Mouse (Mus musculus): ENCODE results near the gene Dst.
A peak's percentile ranks its signal among the peaks of the same experiment; 100 is the strongest.

The Dst gene

GRCm38 (mm10) chr1:33980420-33980819, 72.4 kb downstream of the Dst start:
- DNase-seq (ENCODE audit: low read depth): no peak

GRCm38 (mm10) chr1:33989643-33990042, 81.6 kb downstream of the Dst start:
- DNase-seq (ENCODE audit: low read depth): no peak

- no peak for DNase-seq (ENCODE audit: low read depth)
Measured at GRCm38 (mm10) chr1:33991067-33991466, 83.0 kb downstream of the Dst start.

DNA sequence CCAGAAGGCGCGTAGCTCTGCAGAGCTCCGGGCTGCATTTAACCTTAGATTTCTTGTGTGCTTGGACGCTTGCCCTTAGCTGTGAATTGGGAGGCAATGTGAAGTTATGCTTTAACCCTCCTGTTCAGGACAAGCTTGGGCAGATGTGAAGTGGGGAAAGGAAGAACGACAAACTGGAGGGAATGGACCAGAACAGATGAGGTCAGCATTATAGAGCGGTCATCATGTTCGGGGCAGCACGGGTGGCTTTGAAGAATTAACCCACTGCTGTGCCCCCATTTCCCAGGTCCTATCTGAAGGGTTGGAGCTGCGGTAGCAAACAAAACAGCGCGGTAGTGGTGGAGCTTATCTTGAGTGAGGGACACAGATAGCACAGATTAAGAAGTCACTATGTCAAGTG, 84.8 kb downstream of the Dst start:
- DNase-seq (ENCODE audit: low read depth): no peak

DNA sequence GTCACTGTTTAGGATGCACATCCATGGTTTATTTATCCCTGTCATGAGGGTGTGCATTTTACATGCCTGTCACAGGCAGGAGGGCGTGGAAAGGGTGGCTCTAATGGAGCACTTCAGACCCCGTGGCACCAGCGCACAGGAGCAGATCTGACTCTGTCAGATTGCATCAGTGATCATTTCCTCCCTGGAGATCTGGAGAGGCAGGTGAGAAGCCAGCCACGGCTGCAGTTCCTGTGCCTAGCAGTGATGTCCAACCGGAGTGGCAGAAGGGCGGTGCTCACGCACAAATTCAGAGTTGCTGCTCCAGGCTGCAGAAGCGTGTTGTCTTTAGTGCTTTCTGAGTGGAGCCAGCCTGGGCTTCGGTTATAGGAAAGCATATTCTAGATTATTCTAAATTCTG, 86.2 kb downstream of the Dst start:
- DNase-seq (ENCODE audit: low read depth): no peak

DNA sequence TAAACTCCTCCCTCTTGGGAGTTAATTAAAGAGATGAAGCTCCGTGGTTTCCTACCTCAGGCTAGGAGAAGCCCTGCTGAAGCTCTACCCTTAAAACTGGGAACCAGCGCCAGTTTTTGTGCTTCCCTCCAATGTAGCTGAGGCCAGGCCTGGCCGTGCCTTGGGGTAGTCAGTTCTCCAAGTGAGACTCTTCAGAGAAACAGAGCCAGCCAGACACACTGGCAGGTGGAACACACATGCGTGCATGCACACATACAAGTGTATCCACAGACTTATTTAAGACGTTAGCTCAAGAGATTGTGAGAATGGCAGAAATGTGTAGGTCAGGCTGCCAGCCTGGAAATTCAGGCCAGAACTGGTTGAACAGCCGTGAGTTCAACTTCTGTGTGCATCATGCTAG, 87.4 kb downstream of the Dst start:
- DNase-seq (ENCODE audit: low read depth): no peak

DNA sequence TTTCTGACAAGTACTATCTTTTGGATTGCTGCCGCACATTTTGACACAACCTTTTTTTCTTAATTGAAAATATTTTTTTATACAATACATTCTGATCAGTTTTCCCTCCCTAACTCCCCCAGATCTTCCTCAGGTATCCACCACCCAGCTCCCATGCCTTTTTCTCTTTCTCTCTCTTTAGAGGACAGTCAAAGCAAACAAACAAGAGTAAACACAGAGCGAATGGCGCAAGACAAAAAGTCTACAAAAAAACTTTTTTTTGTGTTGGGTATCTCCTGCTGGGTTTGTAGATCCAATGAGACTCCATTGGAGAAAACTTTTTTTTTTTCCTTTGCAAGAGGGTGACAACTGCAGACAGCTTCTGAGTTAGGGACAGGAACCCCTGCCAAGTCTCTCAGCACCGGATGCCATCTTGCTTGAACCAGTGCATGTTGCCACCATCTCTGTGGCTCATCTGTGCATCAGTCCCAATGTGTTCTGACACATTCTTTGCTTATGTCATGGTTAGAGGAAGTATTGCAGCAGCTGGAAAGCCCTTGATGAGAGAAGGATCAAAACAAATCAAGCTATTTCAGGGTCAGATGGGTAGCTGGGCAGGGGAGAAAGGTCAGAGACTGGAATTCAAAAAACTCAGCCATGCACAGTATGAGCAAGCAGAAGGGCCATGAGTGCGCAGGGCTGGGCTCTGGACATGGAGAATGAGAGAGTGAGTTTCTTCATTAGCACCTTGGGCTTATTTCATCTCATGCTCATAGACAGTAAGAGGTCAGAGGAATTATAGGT, 88.3 kb downstream of the Dst start:
- DNase-seq (ENCODE audit: low read depth): no peak

DNA sequence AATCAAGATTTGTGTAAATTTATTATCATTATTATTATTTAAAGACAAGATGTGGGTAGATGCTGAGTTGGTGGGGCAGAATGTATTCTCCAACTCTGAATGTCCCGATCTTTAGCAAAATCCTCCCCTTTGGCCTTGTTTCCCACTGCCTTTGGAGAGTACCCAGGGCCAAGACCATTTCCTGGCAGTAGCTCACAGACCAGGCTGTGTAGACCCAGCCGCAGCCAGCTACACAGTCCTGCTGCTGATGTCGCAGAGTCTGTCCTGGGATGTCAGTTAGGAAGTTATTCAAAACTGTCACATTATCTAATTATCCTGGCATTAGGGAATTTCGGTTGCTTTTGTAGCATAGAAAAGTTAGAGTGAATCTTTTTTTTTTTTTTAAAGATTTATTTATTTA, 94.3 kb downstream of the Dst start:
- no peak for DNase-seq (ENCODE audit: low read depth)

- no peak for DNase-seq (ENCODE audit: low read depth)
Measured at GRCm38 (mm10) chr1:34002970-34003369, 94.9 kb downstream of the Dst start.

GRCm38 (mm10) chr1:34005238-34005725, 97.3 kb downstream of the Dst start:
- DNase-seq (ENCODE audit: low read depth): no peak

DNA sequence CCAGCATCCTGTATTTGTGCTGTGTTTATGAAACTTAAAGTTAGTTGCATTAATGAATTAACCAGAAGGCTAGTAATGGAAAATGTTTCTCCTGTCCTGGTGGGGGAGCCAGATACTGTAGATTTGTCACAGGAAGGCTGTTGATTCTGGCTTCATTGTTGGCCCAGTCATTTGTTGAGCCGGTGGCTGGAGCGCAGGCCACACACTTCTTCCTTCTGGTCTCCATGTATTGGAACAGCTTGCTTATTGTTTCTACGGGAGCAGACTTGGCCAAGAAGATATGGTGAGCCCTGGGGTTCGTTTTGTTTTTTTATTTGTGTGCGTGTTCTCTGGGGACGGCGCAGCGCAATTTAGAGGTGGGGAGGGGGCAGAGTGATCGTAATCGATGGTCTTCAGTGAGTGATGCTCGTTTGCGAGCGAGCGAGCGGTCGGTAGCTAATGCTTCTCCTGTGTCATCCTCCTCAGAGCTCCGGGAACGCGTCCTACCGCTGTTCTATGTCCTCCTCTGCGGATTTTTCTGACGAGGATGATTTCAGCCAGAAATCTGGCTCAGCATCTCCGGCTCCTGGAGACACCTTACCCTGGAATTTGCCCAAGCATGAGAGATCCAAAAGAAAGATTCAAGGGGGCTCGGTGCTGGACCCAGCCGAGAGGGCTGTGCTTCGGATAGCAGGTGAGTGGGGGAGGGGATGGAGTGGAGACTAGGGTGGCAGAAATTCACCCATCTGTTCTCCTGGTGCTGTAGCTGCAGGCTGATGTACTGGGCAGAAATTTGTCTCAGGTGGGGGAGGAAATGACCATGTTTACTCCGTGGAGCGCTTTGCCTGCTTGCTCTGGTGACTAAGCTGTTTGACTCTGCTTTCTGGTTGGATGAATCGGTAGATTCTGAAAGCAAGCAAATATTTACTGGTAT, 98.0 kb downstream of the Dst start:
- peak; percentile 38 for DNase-seq (ENCODE audit: low read depth)

GRCm38 (mm10) chr1:34006828-34007361, 98.9 kb downstream of the Dst start:
- no peak for DNase-seq (ENCODE audit: low read depth)

- no peak for DNase-seq (ENCODE audit: low read depth)
Measured at GRCm38 (mm10) chr1:34007379-34007778, 99.4 kb downstream of the Dst start.

- DNase-seq (ENCODE audit: low read depth): peak; percentile 44
Measured at GRCm38 (mm10) chr1:34011051-34011677, 103.1 kb downstream of the Dst start.

GRCm38 (mm10) chr1:34011821-34012271, 103.8 kb downstream of the Dst start:
- DNase-seq (ENCODE audit: low read depth): peak; percentile 6

DNA sequence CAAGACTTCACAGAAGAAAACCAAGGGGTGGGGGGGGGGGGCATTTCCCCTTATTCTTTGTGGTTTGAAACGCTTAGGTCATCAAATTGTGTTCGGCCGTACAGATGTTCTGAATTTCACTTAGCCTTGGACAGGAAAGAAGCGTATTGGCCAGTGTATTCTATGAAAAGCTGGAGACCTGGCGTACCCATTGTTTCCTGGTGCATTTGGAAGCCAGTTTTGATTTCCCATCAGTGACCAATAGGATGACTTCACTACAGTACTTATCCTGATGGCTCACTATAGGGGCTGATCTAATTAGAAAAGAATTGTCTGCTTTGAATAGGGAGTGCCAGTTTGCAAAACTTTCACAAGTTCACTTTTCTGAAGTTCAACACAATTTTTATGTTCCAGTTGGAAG, 105.5 kb downstream of the Dst start:
- DNase-seq (ENCODE audit: low read depth): no peak

GRCm38 (mm10) chr1:34016780-34017179, 108.8 kb downstream of the Dst start:
- no peak for DNase-seq (ENCODE audit: low read depth)

DNA sequence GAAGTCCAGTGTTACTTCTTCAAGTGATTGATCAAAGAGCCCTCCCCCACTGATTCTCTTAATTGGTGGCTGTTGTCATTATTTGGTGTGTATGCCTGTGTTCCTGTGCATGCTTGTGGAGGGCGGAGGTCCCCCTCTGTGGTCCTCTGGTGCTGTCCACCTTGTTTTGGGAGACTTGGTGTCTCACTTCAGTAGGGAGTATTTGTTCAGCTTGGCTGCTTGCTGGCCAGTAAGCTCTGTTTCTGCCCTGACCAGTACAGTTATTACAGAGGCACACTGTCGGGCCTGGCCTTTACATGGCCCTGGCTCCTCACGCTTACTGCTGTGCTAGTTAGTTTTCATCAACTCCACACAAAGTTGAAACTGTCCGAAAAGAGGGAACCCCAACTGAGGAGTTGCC, 109.3 kb downstream of the Dst start:
- DNase-seq (ENCODE audit: low read depth): no peak

GRCm38 (mm10) chr1:34020599-34020998, 112.6 kb downstream of the Dst start:
- DNase-seq (ENCODE audit: low read depth): no peak

DNA sequence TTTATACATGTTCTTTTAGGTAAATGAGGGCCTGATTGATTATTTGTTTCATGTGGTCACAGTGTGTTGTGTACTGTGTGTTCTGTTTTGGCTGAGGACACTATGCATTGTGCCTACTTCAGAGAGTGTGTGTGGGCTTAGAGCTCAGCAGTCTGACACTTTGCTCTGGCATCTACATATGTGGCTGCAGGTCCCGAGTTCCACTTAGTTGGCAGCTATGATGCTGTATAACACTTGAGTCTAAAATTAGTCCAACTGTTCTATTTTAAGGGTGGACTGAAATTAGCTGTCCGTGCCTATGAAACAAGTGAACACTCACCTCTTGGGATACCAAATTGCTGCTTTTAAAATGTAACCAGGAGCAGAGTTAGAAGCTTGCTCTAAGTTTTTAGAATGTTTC, 113.5 kb downstream of the Dst start:
- DNase-seq (ENCODE audit: low read depth): no peak

GRCm38 (mm10) chr1:34023154-34023553, 115.1 kb downstream of the Dst start:
- DNase-seq (ENCODE audit: low read depth): no peak

- no peak for DNase-seq (ENCODE audit: low read depth)
Measured at GRCm38 (mm10) chr1:34025879-34026278, 117.9 kb downstream of the Dst start.

Data from naive thymus-derived CD4-positive, alpha-beta T cell, adult 2 months (primary cell).